Mouse (Mus musculus) testis, adult 2 months (tissue): ENCODE results near the gene Best2. TPM values are rescaled to one million over a fixed set of nuclear protein-coding genes. Genes with fewer than 3 reads are reported as not detected.

Experiments used
- H3K27ac ChIP-seq: fragments of 200-500 bp; 2 replicates; pipeline ENCODE4 v1.5.1; 2012; ENCODE audit warnings: low read depth, low read length; ENCODE audit not compliant: control insufficient read depth, insufficient read depth
- H3K27me3 ChIP-seq: fragments of 200-500 bp; 2 replicates; pipeline ENCODE4 v1.6.1; 2012; ENCODE audit warnings: mild to moderate bottlenecking, low read length, moderate library complexity; ENCODE audit not compliant: control insufficient read depth, insufficient read depth
- H3K36me3 ChIP-seq: fragments of 200-500 bp; 2 replicates; pipeline ENCODE4 v1.6.1; 2012; ENCODE audit warnings: mild to moderate bottlenecking, low read length; ENCODE audit not compliant: control insufficient read depth, insufficient read depth
- H3K4me1 ChIP-seq: fragments of 200-500 bp; 2 replicates; pipeline ENCODE4 v1.6.1; 2012; ENCODE audit warnings: low read length; ENCODE audit not compliant: control insufficient read depth, insufficient read depth
- H3K4me3 ChIP-seq: fragments of 200-500 bp; 2 replicates; pipeline ENCODE4 v1.5.1; 2012; ENCODE audit warnings: low read depth, mild to moderate bottlenecking, low read length, moderate library complexity, mixed read lengths; ENCODE audit not compliant: control insufficient read depth
- CTCF ChIP-seq: fragments of 200-500 bp; IDR thresholded peaks from 2 replicates; pipeline ENCODE4 v1.5.1; 2012; ENCODE audit warnings: low read depth, mild to moderate bottlenecking, inconsistent platforms, low read length, moderate library complexity; ENCODE audit not compliant: control insufficient read depth, insufficient read depth, insufficient replicate concordance
- POLR2A ChIP-seq: fragments of 200-500 bp; IDR thresholded peaks from 2 replicates; pipeline ENCODE4 v1.6.1; 2012; ENCODE audit warnings: low read depth, mild to moderate bottlenecking, inconsistent platforms, low read length, moderate library complexity; ENCODE audit not compliant: control insufficient read depth
- polyA plus RNA-seq: library from polyadenylated mRNA; depleted of rRNA; stranded (reverse); fragments of >200 nt; gene quantifications from 2 replicates; pipeline ENCODE4 v1.2.3, GENCODE M21; 2012; rRNA removed

Gene Best2
- polyA plus RNA-seq: 0.08 TPM in 1 of 2 replicates, not detected in the other

GRCm38 (mm10) chr8:85014431-85014830 lies at the start of gene Best2:
Gene Best2, minus strand, starts transcription at chr8:85014531.
- no peaks in the 10 kb centered on the region for H3K36me3 ChIP-seq
- no peak within 1 kb of the TSS for H3K27ac ChIP-seq
- TF ChIP-seq CTCF (no peak), POLR2A (no peak)
- peak within 1 kb of the TSS; percentile 69 for H3K4me3 ChIP-seq
- H3K4me1 ChIP-seq: peaks cover 9% of the 10 kb centered on the region
- H3K27me3 ChIP-seq: no peaks in the 10 kb centered on the region

DNA sequence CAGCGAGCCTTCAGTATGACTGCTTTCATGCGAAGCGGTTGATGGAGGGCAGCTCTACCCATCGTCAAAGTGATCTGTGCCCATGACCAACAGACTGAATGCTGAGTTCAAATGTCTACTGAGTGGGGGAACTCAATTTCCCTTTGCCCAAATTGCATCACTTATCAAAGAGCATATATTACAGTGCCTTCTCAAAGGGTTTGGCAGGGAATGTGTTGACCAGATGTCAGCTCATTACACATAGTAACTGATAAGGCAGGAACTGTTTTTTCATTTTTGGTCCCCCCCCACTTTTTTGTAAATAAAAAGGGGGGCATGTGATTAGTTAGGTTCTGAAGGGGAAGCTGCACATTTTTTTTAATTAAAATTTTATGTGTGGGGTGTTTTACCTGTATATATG lies 48.3 kb upstream of the Best2 start:
- Histone ChIP-seq H3K27me3 (no peaks in the 10 kb centered on the region), H3K4me3 (no peak overlapping the region), H3K27ac (no peak overlapping the region), H3K36me3 (no peaks in the 10 kb centered on the region), H3K4me1 (peaks cover 2% of the 10 kb centered on the region)
- TF ChIP-seq CTCF: no peak
- no peak for TF ChIP-seq POLR2A

DNA sequence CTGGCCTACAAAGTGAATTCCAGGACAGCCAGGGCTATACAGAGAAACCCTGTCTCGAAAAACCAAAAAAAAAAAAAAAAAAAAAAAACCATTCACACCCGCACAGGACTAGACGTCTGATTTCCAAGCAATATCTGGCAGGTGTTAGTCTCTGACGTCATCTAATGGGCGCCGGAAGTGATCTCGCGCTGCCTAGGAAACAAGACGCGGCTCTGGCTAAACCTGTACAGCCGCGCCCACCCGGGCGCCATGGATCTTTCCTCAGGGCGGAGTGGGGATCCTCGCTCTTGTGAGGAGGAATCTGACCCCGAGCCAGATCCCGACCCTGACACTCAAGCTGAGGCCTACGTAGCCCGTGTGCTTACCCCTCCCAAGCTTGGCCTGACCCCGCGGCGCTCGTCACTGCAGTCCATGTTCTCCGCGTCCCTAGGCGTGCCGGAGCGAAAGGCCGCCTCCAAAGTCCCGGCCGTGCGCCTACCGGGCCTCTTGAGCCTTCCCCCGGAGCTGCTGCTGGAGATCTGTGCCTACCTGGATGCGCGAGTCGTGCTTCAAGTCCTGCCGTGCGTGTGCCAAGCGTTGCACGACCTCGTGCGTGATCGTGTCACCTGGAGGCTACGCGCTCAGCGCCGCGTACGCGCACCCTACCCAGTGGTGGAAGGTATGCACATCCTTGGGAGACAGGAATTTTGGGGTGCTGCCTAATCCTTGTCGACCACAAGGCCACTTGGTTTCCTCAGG lies 45.7 kb upstream of the Best2 start, which contains the start of gene Fbxw9:
Gene Fbxw9, plus strand, starts transcription at position 177 of the 738 bp plus-strand sequence.
- peak; percentile 69 for TF ChIP-seq POLR2A
- TF ChIP-seq CTCF: peak; percentile 33; the same call in 1 of the 2 replicates
- peaks cover 2% of the 10 kb centered on the region for H3K4me1 ChIP-seq
- peak within 1 kb of the TSS; percentile 73 for H3K27ac ChIP-seq
- no peaks in the 10 kb centered on the region for H3K27me3 ChIP-seq
- no peaks in the 10 kb centered on the region; the same call in 1 of the 2 replicates for H3K36me3 ChIP-seq
- H3K4me3 ChIP-seq: peak within 1 kb of the TSS; percentile 97

DNA sequence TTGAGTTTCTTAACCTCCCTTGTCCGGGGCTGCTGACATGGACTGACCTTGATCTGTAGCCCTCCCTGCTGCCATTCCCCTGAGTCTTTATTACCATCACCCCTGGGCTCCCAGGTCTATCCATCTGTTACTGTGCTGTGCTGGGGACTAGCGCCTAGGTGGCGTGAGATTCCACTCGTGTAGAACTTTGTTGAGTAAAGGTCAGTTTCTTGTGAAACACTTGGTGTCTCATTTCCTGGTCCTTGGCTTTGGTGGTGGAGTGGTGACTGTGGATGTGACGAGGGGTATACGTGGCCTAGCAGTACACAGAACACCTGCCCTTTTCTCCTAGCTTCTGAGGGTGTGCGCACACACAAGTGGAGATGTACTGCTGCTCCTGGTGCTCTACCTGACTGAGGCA lies 43.0 kb upstream of the Best2 start:
- Histone ChIP-seq H3K4me3 (no peak overlapping the region), H3K27ac (no peak overlapping the region), H3K27me3 (no peaks in the 10 kb centered on the region), H3K36me3 (no peaks in the 10 kb centered on the region; the same call in 1 of the 2 replicates), H3K4me1 (peaks cover 2% of the 10 kb centered on the region)
- TF ChIP-seq CTCF: no peak
- TF ChIP-seq POLR2A: no peak

DNA sequence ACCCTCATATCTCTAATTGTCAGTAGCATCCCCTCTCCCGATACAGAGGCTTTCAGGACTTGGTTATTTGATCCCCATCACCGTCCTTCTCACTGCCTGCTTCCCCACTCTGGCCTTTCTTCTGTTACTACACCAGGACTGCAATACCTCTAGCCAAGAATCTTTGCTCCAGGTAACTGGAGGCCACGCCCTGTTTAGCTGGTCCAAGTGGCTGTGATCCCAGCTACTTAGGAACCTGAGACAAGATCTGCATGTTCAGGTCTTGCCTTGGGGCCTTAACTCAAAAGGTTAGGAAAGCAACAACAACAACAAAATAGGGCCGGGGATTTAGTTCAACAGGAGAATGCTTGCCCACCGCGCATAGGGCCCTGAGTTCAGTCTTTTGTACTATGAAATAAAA lies 29.3 kb upstream of the Best2 start:
- H3K4me1 ChIP-seq: no peaks in the 10 kb centered on the region
- H3K27ac ChIP-seq: no peak overlapping the region
- TF ChIP-seq POLR2A: no peak
- no peak for TF ChIP-seq CTCF
- H3K36me3 ChIP-seq: no peaks in the 10 kb centered on the region; the same call in 1 of the 2 replicates
- H3K4me3 ChIP-seq: no peak overlapping the region
- H3K27me3 ChIP-seq: no peaks in the 10 kb centered on the region

GRCm38 (mm10) chr8:85037681-85038531 lies 23.6 kb upstream of the Best2 start:
- TF ChIP-seq POLR2A (0 out of 2 replicates have a peak, but pooled peaks have one; percentile 21), CTCF (no peak)
- Histone ChIP-seq H3K27me3 (no peaks in the 10 kb centered on the region), H3K27ac (peak overlapping the region; percentile 68), H3K4me3 (peak overlapping the region; percentile 91), H3K4me1 (peaks cover 13% of the 10 kb centered on the region), H3K36me3 (no peaks in the 10 kb centered on the region; the same call in 1 of the 2 replicates)

DNA sequence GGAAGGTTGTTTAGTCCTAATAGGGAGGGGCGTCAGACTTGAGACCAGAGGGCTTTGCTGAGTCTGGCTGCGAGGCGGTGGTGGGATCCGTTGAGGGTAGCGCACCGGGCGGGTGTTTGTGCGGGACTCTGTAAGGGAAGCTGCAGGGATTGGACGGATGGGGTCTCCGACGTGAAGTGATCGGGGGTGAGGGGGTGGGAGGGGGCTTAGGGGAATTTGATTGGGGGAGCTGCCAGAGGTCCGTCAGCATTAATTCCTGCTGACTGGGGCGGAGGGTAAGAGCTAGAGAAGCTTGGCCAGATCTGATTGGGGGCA lies 23.0 kb upstream of the Best2 start:
- TF ChIP-seq CTCF (no peak), POLR2A (no peak)
- peak overlapping the region; percentile 85 for H3K27ac ChIP-seq
- peaks cover 13% of the 10 kb centered on the region for H3K4me1 ChIP-seq
- no peaks in the 10 kb centered on the region for H3K27me3 ChIP-seq
- H3K4me3 ChIP-seq: peak overlapping the region; percentile 91
- H3K36me3 ChIP-seq: no peaks in the 10 kb centered on the region; the same call in 1 of the 2 replicates
